Mouse (Mus musculus) neural tube, embryonic 15.5 days (tissue): ENCODE data around the gene Prss32. TPM values are rescaled to one million over a fixed set of nuclear protein-coding genes. Genes with fewer than 3 reads are reported as not detected.

ENCODE experiments used
- ATAC-seq: fragments of 200-750 bp; cut with Nextera tagmentation; 2 replicates; pipeline ENCODE4 v1.8.0; 2017; ENCODE audit warnings: mild to moderate bottlenecking, moderate TSS enrichment, moderate library complexity; ENCODE audit not compliant: low FRiP score
- H3K27ac ChIP-seq: fragments of 300-500 bp; sonication (generic); replicated peaks from 2 replicates; pipeline ENCODE4 v1.5.1; 2015; ENCODE audit warnings: mild to moderate bottlenecking, inconsistent platforms
- H3K27me3 ChIP-seq: fragments of 300-500 bp; sonication (generic); replicated peaks from 2 replicates; pipeline ENCODE4 v1.6.1; 2015; ENCODE audit warnings: inconsistent platforms
- H3K36me3 ChIP-seq: fragments of 300-500 bp; sonication (generic); 2 replicates; pipeline ENCODE4 v1.6.1; 2015; ENCODE audit warnings: inconsistent platforms
- H3K4me1 ChIP-seq: fragments of 300-500 bp; sonication (generic); 2 replicates; pipeline ENCODE4 v1.6.1; 2015; ENCODE audit warnings: inconsistent platforms
- H3K4me2 ChIP-seq: fragments of 300-500 bp; sonication (generic); 2 replicates; pipeline ENCODE4 v1.6.1; 2015; ENCODE audit warnings: inconsistent platforms, mild to moderate bottlenecking, moderate library complexity
- H3K4me3 ChIP-seq: fragments of 300-500 bp; sonication (generic); replicated peaks from 2 replicates; pipeline ENCODE4 v1.5.1; 2015; ENCODE audit warnings: mild to moderate bottlenecking, inconsistent platforms
- H3K9ac ChIP-seq: fragments of 300-500 bp; sonication (generic); replicated peaks from 2 replicates; pipeline ENCODE4 v1.6.1; 2015; ENCODE audit warnings: mild to moderate bottlenecking, inconsistent platforms
- H3K9me3 ChIP-seq: fragments of 300-500 bp; sonication (generic); replicated peaks from 2 replicates; pipeline ENCODE4 v1.6.1; 2016; ENCODE audit warnings: inconsistent platforms
- WGBS: fragments of 180-500 bp; shearing (Covaris S2); methylation state at CpG from one replicate; pipeline ENCODE4 v1.1.7; 2015; ENCODE audit warnings: mixed read lengths; 5-methylcytosine and 5-hydroxymethylcytosine counted together
- polyA plus RNA-seq: library from polyadenylated mRNA; unstranded; fragments of >200 nt; fragmentation: Nextera tagmentation; extraction: Ambion mirVana; gene quantifications from 2 replicates; pipeline ENCODE4 v1.2.1, GENCODE M21; 2015

Gene Prss32
- polyA plus RNA-seq, 1 experiment from 2014 or later: 0.50 TPM

DNA sequence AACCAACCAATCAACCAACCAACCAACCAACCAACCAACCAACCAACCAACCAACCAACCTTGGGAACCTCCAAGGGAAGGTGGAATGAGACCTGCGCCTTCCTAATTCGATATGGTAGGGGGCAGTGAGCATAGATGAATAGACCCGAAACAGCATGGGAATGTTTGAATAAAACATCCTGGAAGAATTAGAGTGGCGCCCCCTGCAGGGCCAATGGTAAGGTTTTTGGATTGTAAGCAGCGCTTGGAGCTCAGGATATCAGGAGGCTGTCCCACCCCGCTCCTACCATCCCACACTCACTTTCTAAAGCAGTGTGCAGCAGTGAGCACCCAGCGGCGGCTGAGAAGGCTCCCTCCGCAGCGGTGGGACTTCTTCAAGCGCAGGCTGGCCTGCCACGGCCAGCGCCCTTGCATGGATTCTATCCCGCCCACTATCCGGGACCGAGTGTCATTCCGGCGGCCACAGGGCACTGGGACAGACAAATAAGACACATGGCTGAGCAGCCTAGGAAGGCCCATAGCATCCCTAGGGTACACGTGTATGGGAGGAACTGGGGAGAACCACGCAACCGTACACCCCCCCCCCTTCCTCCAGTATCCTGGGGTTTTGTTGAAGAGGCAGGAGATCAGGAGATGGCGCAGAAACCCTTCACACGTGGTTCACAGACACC, 379 bp upstream of the Prss32 start:
- peak overlapping the region; percentile 34 for H3K4me2 ChIP-seq
- no peak for ATAC-seq

DNA sequence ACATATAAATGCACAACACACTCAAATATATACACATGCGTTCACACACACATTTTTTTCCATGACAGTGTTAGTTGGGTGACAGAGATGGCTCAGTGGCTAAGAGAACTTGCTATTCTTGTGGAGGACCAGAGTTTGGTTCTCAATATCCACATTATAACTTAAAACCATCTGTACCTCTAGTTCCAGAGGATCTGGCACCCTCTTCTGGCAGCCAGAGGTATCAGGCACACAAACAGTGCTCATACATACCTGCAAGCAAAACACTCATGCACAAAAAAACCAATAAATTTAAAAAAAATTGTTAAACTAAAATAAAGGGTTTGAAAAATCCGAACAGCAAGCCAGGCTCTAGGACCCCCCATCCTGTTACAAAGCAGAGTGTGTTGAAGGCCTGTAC, 6.4 kb downstream of the Prss32 start:
- no peak for ATAC-seq
- H3K4me2 ChIP-seq: no peak overlapping the region
- no peak overlapping the region for H3K4me3 ChIP-seq
- no peaks in the 10 kb centered on the region for H3K9me3 ChIP-seq
- no peak overlapping the region for H3K9ac ChIP-seq
- H3K27me3 ChIP-seq: peaks cover 10% of the 10 kb centered on the region; the same call in 1 of the 2 replicates
- no peak overlapping the region for H3K27ac ChIP-seq
- no peaks in the 10 kb centered on the region for H3K36me3 ChIP-seq
- no peaks in the 10 kb centered on the region for H3K4me1 ChIP-seq
- 67% methylated on average over 2 of the region's 2 CpGs for WGBS

More for the DNA sequence above, 379 bp upstream of the Prss32 start:
- Histone ChIP-seq H3K27me3 (0 out of 2 replicates have a peak, but pooled peaks cover 8% of the 10 kb centered on the region), H3K4me3 (no peak overlapping the region), H3K9ac (no peak overlapping the region), H3K36me3 (no peaks in the 10 kb centered on the region), H3K27ac (no peak overlapping the region), H3K9me3 (no peaks in the 10 kb centered on the region), H3K4me1 (peaks cover 3% of the 10 kb centered on the region; the same call in 1 of the 2 replicates)
- WGBS: 43% methylated on average over 23 of the region's 23 CpGs

GRCm38 (mm10) chr17:23850853-23851749, 7.4 kb downstream of the Prss32 start:
- Histone ChIP-seq H3K4me3 (no peak overlapping the region), H3K4me2 (no peak overlapping the region), H3K27ac (no peak overlapping the region), H3K9ac (no peak overlapping the region), H3K9me3 (no peaks in the 10 kb centered on the region), H3K4me1 (no peaks in the 10 kb centered on the region), H3K27me3 (peaks cover 10% of the 10 kb centered on the region; the same call in 1 of the 2 replicates), H3K36me3 (no peaks in the 10 kb centered on the region)
- ATAC-seq: no peak
- WGBS: 56% methylated on average over 18 of the region's 19 CpGs

DNA sequence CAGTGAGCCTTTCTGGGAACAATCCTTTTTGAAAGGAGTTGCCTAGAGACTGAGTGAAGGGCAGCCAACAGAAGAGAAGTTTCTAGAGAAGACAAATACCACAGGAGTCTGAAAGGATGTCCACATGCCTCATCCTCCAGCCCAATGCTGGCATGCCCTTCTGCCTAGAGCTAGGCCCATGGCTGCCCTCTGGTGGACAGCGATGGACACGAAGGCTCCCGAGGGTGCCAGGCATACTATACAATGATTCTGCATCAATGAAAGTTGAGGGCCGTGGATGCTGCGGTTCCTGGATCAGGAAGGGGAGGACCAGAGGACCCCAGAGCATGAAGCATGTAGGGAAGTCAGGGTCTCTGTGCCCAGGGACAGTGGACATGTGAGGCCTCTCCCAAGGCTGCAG, 9.6 kb downstream of the Prss32 start:
- no peak overlapping the region for H3K4me2 ChIP-seq
- H3K4me3 ChIP-seq: no peak overlapping the region
- H3K27me3 ChIP-seq: peaks cover 5% of the 10 kb centered on the region; the same call in 1 of the 2 replicates
- ATAC-seq: no peak
- H3K9me3 ChIP-seq: no peaks in the 10 kb centered on the region
- 35% methylated on average over 5 of the region's 5 CpGs for WGBS
- H3K9ac ChIP-seq: no peak overlapping the region
- no peak overlapping the region for H3K27ac ChIP-seq
- no peaks in the 10 kb centered on the region for H3K36me3 ChIP-seq
- H3K4me1 ChIP-seq: no peaks in the 10 kb centered on the region

DNA sequence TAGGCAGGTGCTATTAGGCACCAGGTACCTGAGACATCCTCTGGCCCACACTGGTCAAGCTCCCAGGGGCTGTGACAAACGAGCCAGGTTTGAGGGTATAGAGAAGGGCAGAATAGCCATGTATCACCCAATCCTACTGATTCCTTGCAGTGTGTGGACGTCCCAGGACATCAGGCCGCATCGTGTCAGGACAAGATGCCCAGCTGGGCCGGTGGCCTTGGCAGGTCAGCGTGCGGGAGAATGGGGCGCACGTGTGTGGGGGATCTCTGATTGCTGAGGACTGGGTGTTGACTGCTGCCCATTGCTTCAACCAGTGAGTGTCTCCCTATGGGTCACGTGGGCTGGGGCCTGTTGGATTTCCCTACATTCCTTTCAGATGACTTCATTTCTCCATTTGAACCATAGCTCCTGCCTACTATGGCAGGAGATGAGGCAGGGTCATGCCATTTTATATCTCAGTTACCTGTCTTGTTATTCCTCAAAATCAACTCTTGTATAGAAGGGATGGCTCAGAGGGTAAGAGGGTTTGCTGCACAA, 10.6 kb downstream of the Prss32 start:
- Histone ChIP-seq H3K4me3 (no peak overlapping the region), H3K4me2 (no peak overlapping the region), H3K27me3 (peaks cover under 1% of the 10 kb centered on the region; the same call in 1 of the 2 replicates), H3K9me3 (no peaks in the 10 kb centered on the region), H3K9ac (no peak overlapping the region), H3K36me3 (no peaks in the 10 kb centered on the region), H3K4me1 (no peaks in the 10 kb centered on the region), H3K27ac (no peak overlapping the region)
- no peak for ATAC-seq
- 91% methylated on average over 10 of the region's 10 CpGs for WGBS

DNA sequence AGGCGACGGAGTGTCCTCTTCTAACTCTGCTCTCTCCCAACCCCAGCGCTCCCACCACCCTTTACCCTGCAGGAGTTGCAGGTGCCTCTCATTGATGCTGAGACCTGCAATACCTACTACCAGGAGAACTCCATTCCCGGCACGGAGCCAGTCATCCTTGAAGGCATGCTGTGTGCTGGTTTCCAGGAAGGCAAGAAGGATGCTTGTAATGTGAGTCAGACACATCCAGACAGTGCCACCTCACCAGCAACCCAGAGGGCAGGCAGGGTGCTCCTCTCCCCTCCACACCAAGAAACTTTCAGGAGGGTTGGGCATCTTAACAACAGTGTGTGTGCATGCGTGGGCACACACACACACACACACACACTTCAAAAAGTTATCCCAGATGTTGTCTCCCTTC, 13.5 kb downstream of the Prss32 start:
- no peaks in the 10 kb centered on the region for H3K27me3 ChIP-seq
- H3K36me3 ChIP-seq: no peaks in the 10 kb centered on the region
- no peaks in the 10 kb centered on the region for H3K4me1 ChIP-seq
- no peaks in the 10 kb centered on the region for H3K9me3 ChIP-seq
- ATAC-seq: no peak
- WGBS: 89% methylated on average over 6 of the region's 6 CpGs
- no peak overlapping the region for H3K4me2 ChIP-seq
- no peak overlapping the region for H3K4me3 ChIP-seq
- H3K27ac ChIP-seq: no peak overlapping the region
- H3K9ac ChIP-seq: no peak overlapping the region

DNA sequence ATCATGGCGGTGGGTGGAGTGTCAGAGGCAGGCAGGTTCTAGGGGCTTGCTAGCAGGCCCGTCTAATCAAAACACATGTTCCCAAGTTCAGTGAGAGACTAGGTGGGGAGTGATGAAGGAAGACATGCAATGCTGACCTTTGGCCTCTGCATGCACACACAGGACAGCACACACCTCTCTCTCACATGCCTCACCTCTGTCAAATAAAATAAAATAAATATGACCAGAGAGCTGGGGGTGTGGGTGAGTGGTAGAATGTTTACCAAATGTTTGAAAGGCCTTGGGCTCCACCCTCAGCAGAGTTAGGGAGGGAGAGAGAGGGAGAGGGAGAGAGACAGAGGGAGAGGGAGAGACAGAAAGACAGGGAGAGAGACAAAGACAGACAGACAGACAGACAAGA, 14.3 kb downstream of the Prss32 start:
- H3K4me2 ChIP-seq: no peak overlapping the region
- H3K4me3 ChIP-seq: no peak overlapping the region
- no peaks in the 10 kb centered on the region for H3K36me3 ChIP-seq
- WGBS: 95% methylated on average over 2 of the region's 2 CpGs
- no peak overlapping the region for H3K9ac ChIP-seq
- no peaks in the 10 kb centered on the region for H3K9me3 ChIP-seq
- no peaks in the 10 kb centered on the region for H3K27me3 ChIP-seq
- H3K4me1 ChIP-seq: no peaks in the 10 kb centered on the region
- H3K27ac ChIP-seq: no peak overlapping the region
- no peak for ATAC-seq

- Histone ChIP-seq H3K9ac (no peak overlapping the region), H3K4me1 (no peaks in the 10 kb centered on the region), H3K27me3 (no peaks in the 10 kb centered on the region), H3K4me2 (no peak overlapping the region), H3K4me3 (no peak overlapping the region), H3K27ac (no peak overlapping the region), H3K9me3 (no peaks in the 10 kb centered on the region), H3K36me3 (no peaks in the 10 kb centered on the region)
- WGBS: 83% methylated on average over 4 of the region's 4 CpGs
- ATAC-seq: no peak
Observed at GRCm38 (mm10) chr17:23862926-23863325, 19.3 kb downstream of the Prss32 start.

GRCm38 (mm10) chr17:23867756-23868155, 24.1 kb downstream of the Prss32 start, which contains the start of gene Prss21:
TSS of gene Prss21 (plus strand) at chr17:23868056.
- Histone ChIP-seq H3K9ac (no peak within 1 kb of the TSS), H3K4me1 (no peaks in the 10 kb centered on the region), H3K4me2 (no peak within 1 kb of the TSS), H3K4me3 (no peak within 1 kb of the TSS), H3K9me3 (no peaks in the 10 kb centered on the region), H3K36me3 (no peaks in the 10 kb centered on the region), H3K27me3 (no peaks in the 10 kb centered on the region), H3K27ac (no peak within 1 kb of the TSS)
- 86% methylated on average over 15 of the region's 15 CpGs for WGBS
- no peak for ATAC-seq

- WGBS: 94% methylated on average over 11 of the region's 11 CpGs
- no peak overlapping the region for H3K4me2 ChIP-seq
- no peak for ATAC-seq
- H3K9me3 ChIP-seq: no peaks in the 10 kb centered on the region
- no peaks in the 10 kb centered on the region for H3K36me3 ChIP-seq
- H3K9ac ChIP-seq: no peak overlapping the region
- no peaks in the 10 kb centered on the region for H3K4me1 ChIP-seq
- no peak overlapping the region for H3K27ac ChIP-seq
- H3K27me3 ChIP-seq: no peaks in the 10 kb centered on the region
- no peak overlapping the region for H3K4me3 ChIP-seq
Observed at GRCm38 (mm10) chr17:23868513-23868912, 24.9 kb downstream of the Prss32 start.

DNA sequence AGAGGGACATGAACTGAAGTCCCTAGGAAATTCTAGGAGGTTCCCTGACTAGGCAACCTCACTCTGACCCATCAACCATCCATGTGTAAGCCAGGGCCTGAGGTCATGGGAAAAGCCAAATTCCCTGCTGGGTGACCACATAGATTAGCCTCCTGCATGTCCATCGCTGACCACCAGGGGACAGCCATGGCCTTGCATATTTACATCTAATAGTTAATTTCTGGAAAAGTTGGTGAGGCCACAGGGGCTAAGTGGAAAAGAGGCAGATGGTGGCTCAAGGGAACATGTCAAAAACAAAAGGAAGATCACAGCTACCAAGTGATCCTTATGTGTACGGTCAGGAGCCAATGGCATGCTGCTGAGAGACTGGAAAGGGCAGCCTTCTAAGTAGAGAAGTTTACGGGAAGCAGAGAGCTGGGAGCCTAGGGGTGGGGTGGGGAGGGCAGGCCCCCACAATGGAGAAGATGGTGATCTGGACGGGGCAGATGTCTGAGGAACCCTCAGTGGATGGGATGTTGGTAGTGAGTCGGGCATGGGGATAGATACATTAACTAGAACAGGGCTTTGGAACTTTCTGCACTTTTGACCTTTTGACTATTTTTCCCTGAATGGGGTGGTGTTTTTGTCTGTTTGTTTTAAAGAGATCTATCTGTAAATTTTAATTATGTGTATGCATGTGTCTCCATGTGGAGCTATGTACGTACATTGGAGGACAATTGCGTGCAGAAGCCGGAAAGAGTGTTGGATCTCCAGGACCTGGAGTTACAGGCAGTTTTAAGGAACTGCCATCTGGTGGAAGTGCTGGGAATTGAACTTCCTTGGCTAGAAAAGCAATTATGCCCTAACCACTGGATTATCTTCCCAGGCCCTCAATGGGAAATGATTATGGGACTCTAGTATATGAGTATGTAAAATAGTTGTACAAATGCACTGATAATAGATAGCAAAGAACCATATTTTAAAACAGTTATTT, 30.5 kb downstream of the Prss32 start:
- no peak overlapping the region for H3K27ac ChIP-seq
- H3K27me3 ChIP-seq: no peaks in the 10 kb centered on the region
- WGBS: 57% methylated on average over 8 of the region's 8 CpGs
- no peaks in the 10 kb centered on the region for H3K9me3 ChIP-seq
- H3K4me2 ChIP-seq: no peak overlapping the region
- no peak overlapping the region for H3K4me3 ChIP-seq
- H3K9ac ChIP-seq: no peak overlapping the region
- H3K4me1 ChIP-seq: no peaks in the 10 kb centered on the region
- no peaks in the 10 kb centered on the region for H3K36me3 ChIP-seq
- no peak for ATAC-seq
